In genomic region chr12:85270319-85270718, GRCm38 (mm10) we compare ENCODE assay signal across 7 mouse cellular contexts. TPM values are rescaled to one million over a fixed set of nuclear protein-coding genes. Genes with fewer than 3 reads are reported as not detected.
DNase-seq lines count a peak whose midpoint lies in the region; ATAC-seq and TF ChIP-seq lines count a peak whose summit lies in the region.

TSS of gene Mlh3 (minus strand) at chr12:85270599.

- 0 out of 2 replicates have a peak, but pooled peaks cover 2% of the 10 kb centered on the region for H3K36me3 ChIP-seq in embryonic facial prominence, embryonic 14.5 days (ENCODE audit: control insufficient read depth, insufficient read depth, low read length)
- H3K36me3 ChIP-seq in limb, embryonic 13.5 days: peaks cover 9% of the 10 kb centered on the region
- 0 out of 2 replicates have a peak, but pooled peaks cover 3% of the 10 kb centered on the region for H3K36me3 ChIP-seq in midbrain, embryonic 15.5 days (replicated peaks)
- no peaks in the 10 kb centered on the region; the same call in 1 of the 2 replicates for H3K36me3 ChIP-seq in spleen, adult 2 months (ENCODE audit: control insufficient read depth, insufficient read depth, low read length)

- H3K4me2 ChIP-seq in embryonic facial prominence, embryonic 14.5 days (ENCODE audit: low read depth, low read length): peak within 1 kb of the TSS; percentile 66
- peak within 1 kb of the TSS; percentile 63 for H3K4me2 ChIP-seq in limb, embryonic 13.5 days (replicated peaks)
- peak within 1 kb of the TSS; percentile 56 for H3K4me2 ChIP-seq in midbrain, embryonic 15.5 days

- peak; percentile 52 to 58 for DNase-seq in adrenal gland, postnatal 4 days (ENCODE audit: low spot score in 2 of 2)
- peak; percentile 91 for DNase-seq in embryonic facial prominence, embryonic 14.5 days (ENCODE audit: low spot score)
- peak; percentile 81 for DNase-seq in heart, adult 9 months (ENCODE audit: low spot score in 2 of 2)
- peak; percentile 89 for DNase-seq in kidney, adult 9 months
- peak; percentile 64 to 86 for DNase-seq in spleen, adult 2 months (ENCODE audit: low read depth in 1 of 2, low spot score in 2 of 2)

- no peaks in the 10 kb centered on the region for H3K27me3 ChIP-seq in embryonic facial prominence, embryonic 14.5 days (replicated peaks; ENCODE audit: control insufficient read depth, insufficient read depth, low read length)
- no peaks in the 10 kb centered on the region for H3K27me3 ChIP-seq in limb, embryonic 13.5 days
- no peaks in the 10 kb centered on the region for H3K27me3 ChIP-seq in midbrain, embryonic 15.5 days (replicated peaks)
- H3K27me3 ChIP-seq in spleen, adult 2 months (ENCODE audit: control insufficient read depth, insufficient read depth, low read length): no peaks in the 10 kb centered on the region

- H3K9me3 ChIP-seq in embryonic facial prominence, embryonic 14.5 days (ENCODE audit: control insufficient read depth, low read length): no peaks in the 10 kb centered on the region
- peaks cover 13% of the 10 kb centered on the region for H3K9me3 ChIP-seq in limb, embryonic 13.5 days
- H3K9me3 ChIP-seq in midbrain, embryonic 15.5 days: no peaks in the 10 kb centered on the region

- H3K9ac ChIP-seq in embryonic facial prominence, embryonic 14.5 days (ENCODE audit: low read depth, low read length): peak within 1 kb of the TSS; percentile 74
- peak within 1 kb of the TSS; percentile 76 for H3K9ac ChIP-seq in limb, embryonic 13.5 days
- peak within 1 kb of the TSS; percentile 57 for H3K9ac ChIP-seq in midbrain, embryonic 15.5 days

- peak; percentile 89 for ATAC-seq in embryonic facial prominence, embryonic 14.5 days (ENCODE audit: low read depth)
- ATAC-seq in limb, embryonic 13.5 days (ENCODE audit: low FRiP score, low read depth): peak; percentile 94
- ATAC-seq in midbrain, embryonic 15.5 days (replicated peaks): peak; percentile 97

- 2% methylated on average over 35 of the region's 35 CpGs for WGBS in embryonic facial prominence, embryonic 14.5 days
- under 1% methylated on average over 35 of the region's 35 CpGs for WGBS in limb, embryonic 13.5 days
- 0% methylated on average over 35 of the region's 35 CpGs for WGBS in midbrain, embryonic 15.5 days
- under 1% methylated on average over 35 of the region's 35 CpGs for WGBS in spleen, adult 2 months

- peak; percentile 28; the same call in 1 of the 2 replicates for TF ChIP-seq CTCF in spleen, adult 2 months (IDR thresholded peaks at IDR 0.05; ENCODE audit: extremely low read depth, insufficient read depth, insufficient read length, insufficient replicate concordance)

- H3K4me3 ChIP-seq in embryonic facial prominence, embryonic 14.5 days (ENCODE audit: low read depth, low read length): peak within 1 kb of the TSS; percentile 58
- peak within 1 kb of the TSS; percentile 52 for H3K4me3 ChIP-seq in limb, embryonic 13.5 days
- H3K4me3 ChIP-seq in midbrain, embryonic 15.5 days: peak within 1 kb of the TSS; percentile 56
- H3K4me3 ChIP-seq in spleen, adult 2 months (ENCODE audit: extremely low read depth, insufficient read depth, insufficient read length): peak within 1 kb of the TSS; percentile 99

- TF ChIP-seq POLR2A in spleen, adult 2 months (IDR thresholded peaks at IDR 0.05; ENCODE audit: low read depth, low read length): peak; percentile 16; the same call in 1 of the 2 replicates

- H3K4me1 ChIP-seq in embryonic facial prominence, embryonic 14.5 days (ENCODE audit: control insufficient read depth, insufficient read depth, low read length): peaks cover 16% of the 10 kb centered on the region
- peaks cover 13% of the 10 kb centered on the region for H3K4me1 ChIP-seq in limb, embryonic 13.5 days
- peaks cover 5% of the 10 kb centered on the region; the same call in 1 of the 2 replicates for H3K4me1 ChIP-seq in midbrain, embryonic 15.5 days
- H3K4me1 ChIP-seq in spleen, adult 2 months (ENCODE audit: control insufficient read depth, insufficient read depth, insufficient read length): no peaks in the 10 kb centered on the region

- peak within 1 kb of the TSS; percentile 90 for H3K27ac ChIP-seq in embryonic facial prominence, embryonic 14.5 days (replicated peaks; ENCODE audit: low read depth, low read length)
- peak within 1 kb of the TSS; percentile 90 for H3K27ac ChIP-seq in limb, embryonic 13.5 days
- peak within 1 kb of the TSS; percentile 86 for H3K27ac ChIP-seq in midbrain, embryonic 15.5 days
- H3K27ac ChIP-seq in spleen, adult 2 months (ENCODE audit: insufficient read depth, low read length): peak within 1 kb of the TSS; percentile 84

RNA-seq across cellular contexts. Expression of gene Mlh3, which starts in this region (rescaled TPM):
- 10 to 100 TPM; 11.9 to 12.9 TPM for total RNA-seq in adrenal gland, postnatal 4 days (2021)
- polyA plus RNA-seq in embryonic facial prominence, embryonic 14.5 days (2014; fragmentation: Nextera tagmentation; extraction: Ambion mirVana): 8.3 and 9.0 TPM in 2 replicates
- polyA plus RNA-seq in limb, embryonic 13.5 days (2015; fragmentation: Nextera tagmentation; extraction: Ambion mirVana): 10.0 and 10.8 TPM in 2 replicates
- 8.1 and 9.5 TPM in 2 replicates for polyA plus RNA-seq in midbrain, embryonic 15.5 days (2015; fragmentation: Nextera tagmentation; extraction: Ambion mirVana)
- 2.7 and 2.9 TPM in 2 replicates for polyA plus RNA-seq in spleen, adult 2 months (2012; rRNA removed)

Comparison
In these comparisons a context has a peak if more than half of its experiments do, and no peak if none do; other contexts are left out.
1. Peak in every context shown above with its lines: DNase-seq, ATAC-seq, H3K4me3 ChIP-seq and H3K27ac ChIP-seq.